Mouse (Mus musculus) hindbrain, postnatal 0 days (tissue): ENCODE results near the gene Slc4a4. TPM values are rescaled to one million over a fixed set of nuclear protein-coding genes. Genes with fewer than 3 reads are reported as not detected.

ENCODE experiments used
- ATAC-seq: fragments of 200-750 bp; cut with Nextera tagmentation; 2 replicates; pipeline ENCODE4 v1.8.0; 2017; ENCODE audit warnings: mild to moderate bottlenecking, moderate TSS enrichment, moderate library complexity
- DNase-seq: peaks from one replicate; pipeline ENCODE4 v3.0.0-alpha.2; 2015; ENCODE audit warnings: low spot score
- H3K27ac ChIP-seq: fragments of 300-500 bp; sonication (generic); 2 replicates; pipeline ENCODE4 v1.5.1; 2014; ENCODE audit warnings: mild to moderate bottlenecking
- H3K27me3 ChIP-seq: fragments of 300-500 bp; sonication (generic); 2 replicates; pipeline ENCODE4 v1.6.1; 2014; ENCODE audit warnings: low read length, mixed read lengths; ENCODE audit not compliant: insufficient read depth
- H3K36me3 ChIP-seq: fragments of 300-500 bp; sonication (generic); 2 replicates; pipeline ENCODE4 v1.6.1; 2014; ENCODE audit warnings: low read length, mixed read lengths; ENCODE audit not compliant: insufficient read depth
- H3K4me1 ChIP-seq: fragments of 300-500 bp; sonication (generic); 2 replicates; pipeline ENCODE4 v1.6.1; 2014; ENCODE audit warnings: antibody characterized with exemption, low read length, mixed read lengths; ENCODE audit not compliant: insufficient read depth
- H3K4me2 ChIP-seq: fragments of 300-500 bp; sonication (generic); 2 replicates; pipeline ENCODE4 v1.6.1; 2014; ENCODE audit warnings: low read depth, mild to moderate bottlenecking, low read length, moderate library complexity, mixed read lengths
- H3K4me3 ChIP-seq: fragments of 300-500 bp; sonication (generic); 2 replicates; pipeline ENCODE4 v1.5.1; 2014; ENCODE audit warnings: low read length
- H3K9ac ChIP-seq: fragments of 300-500 bp; sonication (generic); replicated peaks from 2 replicates; pipeline ENCODE4 v1.6.1; 2014; ENCODE audit warnings: mild to moderate bottlenecking, low read length, moderate library complexity, mixed read lengths
- H3K9me3 ChIP-seq: fragments of 300-500 bp; sonication (generic); 2 replicates; pipeline ENCODE4 v1.6.1; 2016; ENCODE audit warnings: low read length, mixed read lengths
- CTCF ChIP-seq: IDR thresholded peaks from 2 replicates; pipeline ENCODE4 v1.5.1; 2016; ENCODE audit warnings: antibody characterized with exemption, control low read depth, low read depth
- WGBS: fragments of 180-500 bp; shearing (Covaris S2); extraction: QIAGEN DNeasy Blood & Tissue Kit; methylation state at CpG from one replicate; pipeline ENCODE4 v1.1.7; 2014; 5-methylcytosine and 5-hydroxymethylcytosine counted together
- polyA plus RNA-seq: library from polyadenylated mRNA; unstranded; fragments of >200 nt; fragmentation: Nextera tagmentation; extraction: Ambion mirVana; gene quantifications from 2 replicates; pipeline ENCODE4 v1.2.1, GENCODE M21; 2015
- total RNA-seq: library from RNA; depleted of rRNA; stranded (reverse); fragments of >200 nt; gene quantifications from 2 replicates; pipeline ENCODE4 v1.2.3, GENCODE M21; 2014; rRNA removed

The Slc4a4 gene
- total and polyA plus RNA-seq, 2 experiments from 2014 or later = 31.1 to 68.8 TPM

DNA sequence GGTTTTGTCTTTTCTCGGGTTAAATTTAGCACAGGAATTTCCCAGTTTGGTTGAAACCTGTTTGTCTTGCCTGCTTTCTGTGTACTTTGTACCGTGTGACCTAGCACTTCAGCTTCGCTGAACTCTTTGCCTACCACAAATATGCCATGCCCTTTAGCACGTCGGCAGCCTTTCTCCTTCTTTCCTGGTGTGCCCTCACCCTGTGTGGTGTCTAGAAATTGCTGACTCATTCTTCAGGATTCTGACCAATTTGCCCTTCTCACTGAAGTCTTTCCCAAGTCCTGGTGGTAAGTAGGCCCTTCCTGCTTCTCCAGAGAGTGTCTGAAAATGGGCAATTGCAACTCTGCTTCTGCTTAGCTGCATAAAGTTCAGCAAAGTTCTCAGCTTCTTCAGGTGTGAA is 391.0 kb downstream of the Slc4a4 start:
- ATAC-seq = no peak
- Histone ChIP-seq H3K36me3 (no peaks in the 10 kb centered on the region), H3K9ac (no peak overlapping the region), H3K4me2 (no peak overlapping the region), H3K4me1 (no peaks in the 10 kb centered on the region), H3K27ac (no peak overlapping the region), H3K4me3 (no peak overlapping the region), H3K9me3 (no peaks in the 10 kb centered on the region), H3K27me3 (no peaks in the 10 kb centered on the region)
- DNase-seq = no peak
- WGBS = 81% methylated on average over 5 of the region's 5 CpGs
- TF ChIP-seq CTCF = no peak

DNA sequence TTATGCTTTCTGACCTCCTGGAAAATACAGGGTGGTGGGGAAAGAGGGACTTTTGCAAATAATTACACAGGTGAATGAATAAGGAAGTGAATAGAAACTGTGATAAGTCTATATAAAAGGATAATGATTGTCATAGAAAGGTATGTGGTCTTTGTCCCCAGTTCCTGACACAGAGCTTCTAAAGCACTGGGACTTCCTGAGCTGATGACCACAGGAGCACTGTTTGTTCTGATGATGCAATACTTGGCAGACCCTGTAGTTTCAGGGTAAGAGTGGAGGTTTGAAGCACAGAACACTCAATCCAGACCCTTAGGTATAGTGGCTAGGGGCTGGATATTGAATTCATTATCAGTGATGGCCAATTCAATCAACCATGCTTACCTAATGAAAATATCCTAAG is 391.7 kb downstream of the Slc4a4 start:
- Histone ChIP-seq H3K27me3 (no peaks in the 10 kb centered on the region), H3K9me3 (no peaks in the 10 kb centered on the region), H3K4me1 (no peaks in the 10 kb centered on the region), H3K36me3 (no peaks in the 10 kb centered on the region), H3K9ac (no peak overlapping the region), H3K4me3 (no peak overlapping the region), H3K27ac (no peak overlapping the region), H3K4me2 (no peak overlapping the region)
- DNase-seq (no peak), ATAC-seq (no peak)
- TF ChIP-seq CTCF = no peak

DNA sequence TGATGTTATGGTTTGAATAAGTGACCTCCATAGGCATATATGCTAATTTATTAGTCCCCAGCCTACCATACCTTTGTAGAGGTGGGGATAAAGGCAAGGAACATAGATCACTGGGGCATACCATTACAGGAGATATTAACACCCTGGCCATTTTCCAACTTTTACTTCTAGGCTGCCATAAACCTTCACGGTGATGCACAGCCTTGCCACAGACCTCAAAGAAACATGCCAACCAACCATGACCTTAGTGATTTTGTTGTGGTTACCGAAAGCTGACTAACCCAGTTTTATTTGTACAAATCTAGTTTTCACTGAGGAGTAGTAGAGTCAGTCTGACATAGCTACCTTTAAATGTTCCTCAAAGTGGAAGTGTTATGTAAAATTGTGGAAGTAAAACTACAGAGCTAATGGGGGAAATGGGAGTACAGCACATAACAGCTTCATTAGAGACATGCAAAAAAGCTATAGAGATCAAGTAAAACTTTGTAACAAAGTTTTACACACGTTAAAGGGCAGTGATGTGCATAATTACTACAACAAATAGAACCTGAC is 393.8 kb downstream of the Slc4a4 start:
- Histone ChIP-seq H3K27me3 (no peaks in the 10 kb centered on the region), H3K27ac (no peak overlapping the region), H3K4me2 (no peak overlapping the region), H3K9me3 (no peaks in the 10 kb centered on the region), H3K36me3 (no peaks in the 10 kb centered on the region), H3K4me1 (no peaks in the 10 kb centered on the region), H3K9ac (no peak overlapping the region), H3K4me3 (no peak overlapping the region)
- DNase-seq = no peak
- TF ChIP-seq CTCF = no peak
- ATAC-seq = no peak
- 77% methylated on average over 3 of the region's 3 CpGs for WGBS

Other genes starting within 250 kb of the Slc4a4 start
- gene Grsf1, start 210.6 kb upstream of the Slc4a4 start, total RNA-seq = 39.9 and 48.8 TPM in 2 replicates
- 60.7 and 61.8 TPM in 2 replicates for gene Grsf1, start 210.6 kb upstream of the Slc4a4 start, polyA plus RNA-seq
- 10.5 and 12.2 TPM in 2 replicates for gene Mob1b, start 166.0 kb upstream of the Slc4a4 start, total RNA-seq
- 7.8 and 8.5 TPM in 2 replicates for gene Mob1b, start 166.0 kb upstream of the Slc4a4 start, polyA plus RNA-seq
- gene Dck, start 121.8 kb upstream of the Slc4a4 start, total RNA-seq = 20.3 and 22.3 TPM in 2 replicates
- 29.7 and 31.5 TPM in 2 replicates for gene Dck, start 121.8 kb upstream of the Slc4a4 start, polyA plus RNA-seq